Mouse (Mus musculus): ENCODE measurements at regions not wholly inside any gene's neighbourhood (a gene's known extent, or its start where the extent isn't known, plus 50 kb on each side); places are given as distances from the start of the nearest gene placed in this dataset.

DNA sequence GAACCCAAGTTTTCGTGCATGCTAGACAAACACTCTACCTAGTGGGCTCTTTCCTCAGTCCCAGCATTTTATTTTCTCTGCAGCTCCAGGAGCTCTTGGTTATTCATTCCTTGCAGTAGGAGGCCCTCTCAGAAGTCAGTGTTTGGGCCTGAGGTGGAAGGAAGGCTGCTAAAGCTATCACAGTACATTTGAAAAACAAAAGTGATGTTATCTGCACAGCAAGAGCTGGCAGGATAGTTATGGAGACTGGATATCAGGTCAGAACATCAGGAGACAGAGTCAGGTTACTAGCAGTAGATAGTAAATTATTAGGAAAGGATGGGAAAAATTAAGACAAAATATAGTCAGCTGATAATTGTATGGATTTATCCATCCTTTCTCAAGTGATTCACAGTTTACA lies 152.2 kb downstream of the Mtx2 start:
- DNase-seq (ENCODE audit: low read depth, low spot score), result no peak

GRCm38 (mm10) chr2:74981856-74982255 lies 156.3 kb downstream of the Mtx2 start:
- no peak for DNase-seq (ENCODE audit: low read depth, low spot score)

DNA sequence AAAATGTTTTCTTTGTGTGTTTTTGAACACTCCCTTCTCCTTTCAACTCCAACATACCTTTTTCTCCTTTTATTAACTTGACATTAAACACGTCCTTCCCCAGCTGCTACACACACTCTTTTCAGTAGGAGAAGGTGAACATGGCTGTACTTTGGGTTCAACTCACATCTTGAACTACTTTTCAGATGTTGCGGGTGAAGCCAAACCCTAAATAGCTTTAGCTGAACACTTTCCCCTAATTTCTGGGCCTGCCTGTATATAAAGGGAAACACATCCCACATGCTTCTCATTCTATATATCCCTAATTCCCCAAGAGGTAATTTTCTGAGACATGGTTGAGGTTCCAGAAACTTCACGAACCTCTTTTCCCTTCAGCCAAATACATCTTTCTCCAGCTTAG lies 168.2 kb downstream of the Mtx2 start:
- DNase-seq (ENCODE audit: low read depth, low spot score), result no peak

GRCm38 (mm10) chr2:74994998-74995397 lies 169.4 kb downstream of the Mtx2 start:
- DNase-seq (ENCODE audit: low read depth, low spot score), result no peak

DNA sequence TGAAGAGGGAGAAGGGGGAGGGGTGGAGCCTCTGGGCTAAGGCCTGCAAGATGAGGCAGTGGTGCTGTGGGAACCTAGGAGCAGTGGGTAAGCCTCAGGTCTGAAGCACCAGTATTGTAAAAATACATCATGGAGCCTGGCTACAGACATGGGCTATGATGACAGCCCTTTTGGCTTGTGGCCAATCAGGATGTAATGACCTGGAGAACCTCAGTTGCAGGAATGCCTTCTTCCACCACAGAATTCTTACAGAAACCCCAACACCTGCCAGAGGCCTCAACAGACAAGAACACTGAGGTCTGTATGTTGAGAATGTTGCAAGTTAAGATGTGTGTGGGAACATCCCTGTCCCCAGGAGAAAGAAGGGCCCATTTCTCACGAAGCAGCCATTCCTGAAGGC lies 172.1 kb downstream of the Mtx2 start:
- no peak for DNase-seq (ENCODE audit: low read depth, low spot score)

GRCm38 (mm10) chr2:75000368-75000796 lies 174.8 kb downstream of the Mtx2 start:
- DNase-seq (ENCODE audit: low read depth, low spot score), result no peak

- DNase-seq (ENCODE audit: low read depth, low spot score), result no peak
These were observed 177.0 kb downstream of the Mtx2 start for GRCm38 (mm10) chr2:75002562-75002961.

DNA sequence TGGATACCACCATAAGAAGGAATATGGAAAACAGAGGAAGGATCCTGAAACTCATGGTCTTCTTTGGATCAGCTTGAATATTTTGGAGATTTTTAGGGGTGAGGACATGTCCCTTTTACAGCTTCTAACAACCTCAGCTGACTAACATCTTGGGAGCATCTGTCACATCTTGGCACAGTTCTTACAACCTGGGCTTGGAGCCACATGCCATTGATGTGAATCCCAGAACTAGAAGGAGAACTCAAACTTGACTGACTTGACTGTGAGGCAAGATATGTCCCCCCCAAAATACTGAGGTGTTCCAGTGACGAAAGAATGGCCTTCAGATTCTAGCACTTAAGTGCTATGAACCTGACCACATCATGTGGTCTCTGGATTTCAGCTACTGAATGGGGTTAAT lies 182.5 kb downstream of the Mtx2 start:
- DNase-seq (ENCODE audit: low read depth, low spot score), result no peak

- DNase-seq (ENCODE audit: low read depth, low spot score), result no peak
These were observed 185.0 kb downstream of the Mtx2 start for GRCm38 (mm10) chr2:75010647-75011046.

DNA sequence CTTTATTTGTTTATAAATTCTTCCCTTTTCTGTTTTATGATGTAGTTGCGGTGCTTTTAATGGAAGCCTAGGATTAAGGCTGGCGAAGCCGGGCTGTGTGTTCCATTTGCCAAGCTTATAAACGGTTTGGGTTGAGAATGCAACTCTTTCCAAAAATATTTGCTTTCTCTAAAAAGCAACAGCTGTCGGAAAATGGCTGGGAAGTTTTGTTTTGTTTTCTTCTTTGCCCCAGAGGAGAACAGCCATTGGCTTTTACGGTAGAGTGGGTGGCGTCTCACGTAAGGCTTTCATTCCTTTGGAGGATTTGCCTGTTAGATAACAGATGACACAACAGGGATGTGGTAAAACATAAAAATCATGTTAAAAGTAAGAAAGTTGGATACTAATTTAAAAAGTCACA lies 186.4 kb downstream of the Mtx2 start:
- DNase-seq (ENCODE audit: low read depth, low spot score), result peak; percentile 20

DNA sequence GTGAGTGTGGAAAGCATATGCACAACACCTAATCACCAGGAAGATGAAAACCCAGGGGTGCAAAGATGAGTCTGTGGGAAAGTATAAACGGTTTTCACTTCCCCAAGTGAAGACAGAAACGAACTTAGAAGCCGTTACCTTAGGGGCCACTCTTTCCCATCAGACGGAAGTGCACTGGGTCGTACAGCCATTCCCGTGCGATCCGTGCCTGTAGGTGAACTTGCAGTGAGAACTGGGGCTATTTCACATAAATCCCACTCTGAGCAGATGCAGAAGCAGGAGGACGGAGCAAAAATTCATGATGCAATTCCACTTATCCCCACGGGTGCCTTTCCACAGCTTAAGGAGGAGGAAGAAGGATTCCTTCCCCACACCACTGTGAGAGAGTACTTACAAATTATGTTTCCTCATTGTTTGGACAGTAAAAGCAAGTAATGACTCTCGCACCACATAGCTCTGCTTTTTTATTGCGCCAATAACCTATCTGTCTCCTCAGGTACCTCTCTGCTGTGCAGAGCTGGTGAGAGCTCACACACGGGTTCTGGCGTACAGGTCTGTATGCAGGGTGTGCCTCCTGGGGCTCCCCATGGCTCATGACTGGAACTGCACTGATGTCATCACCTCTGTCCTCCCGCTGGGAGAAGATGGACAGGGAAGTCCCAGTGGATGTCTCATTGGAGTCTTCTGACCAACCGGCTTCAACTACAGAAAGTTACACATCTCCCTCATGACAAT lies 189.6 kb downstream of the Mtx2 start:
- DNase-seq (ENCODE audit: low read depth, low spot score), result no peak

DNA sequence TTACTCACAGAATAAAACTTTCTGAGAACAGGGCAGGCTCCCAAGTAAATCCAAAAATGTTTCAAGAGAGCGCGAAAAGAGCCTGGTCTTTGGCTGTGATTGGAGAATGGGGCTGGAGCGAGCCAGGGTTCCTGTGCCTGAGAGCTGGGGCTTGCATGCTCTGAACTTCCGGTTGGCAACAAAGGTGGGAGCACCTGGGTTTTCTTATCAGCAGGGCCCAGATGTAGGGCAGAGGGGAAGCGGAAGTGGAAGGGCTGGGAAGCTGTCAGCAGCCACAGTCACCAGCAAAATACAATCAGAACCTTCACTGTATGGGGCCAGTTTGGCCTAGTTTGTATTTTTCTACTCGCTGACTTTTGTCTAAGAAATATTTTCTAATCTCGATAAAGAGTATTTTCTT lies 193.9 kb downstream of the Mtx2 start:
- DNase-seq (ENCODE audit: low read depth, low spot score), result no peak

DNA sequence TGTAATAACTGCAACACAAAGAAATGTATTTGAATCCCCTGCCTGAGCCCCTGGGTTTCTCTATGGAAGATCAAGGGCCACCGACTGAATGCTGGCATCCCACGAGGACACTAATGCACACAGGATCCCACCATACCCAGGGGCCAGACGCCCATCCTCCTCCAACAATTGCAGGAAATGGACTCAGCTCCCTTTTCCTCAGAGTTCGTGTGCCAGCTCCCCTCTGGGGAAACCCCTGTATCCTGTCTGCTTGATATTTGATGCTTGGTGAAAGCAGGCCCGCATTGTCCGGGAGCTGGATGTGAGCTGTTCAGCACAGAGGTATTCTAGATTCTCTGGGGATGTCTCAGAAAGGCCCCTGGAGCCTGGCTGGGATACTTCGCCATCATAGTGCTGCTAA lies 196.0 kb downstream of the Mtx2 start:
- no peak for DNase-seq (ENCODE audit: low read depth, low spot score)

- no peak for DNase-seq (ENCODE audit: low read depth, low spot score)
These were observed 202.5 kb downstream of the Mtx2 start for GRCm38 (mm10) chr2:75028151-75028550.

- peak; percentile 20 for DNase-seq (ENCODE audit: low read depth, low spot score)
These were observed 203.6 kb downstream of the Mtx2 start for GRCm38 (mm10) chr2:75029089-75029693.

- DNase-seq (ENCODE audit: low read depth, low spot score), result no peak
These were observed 209.1 kb downstream of the Mtx2 start for GRCm38 (mm10) chr2:75034708-75035107.

DNA sequence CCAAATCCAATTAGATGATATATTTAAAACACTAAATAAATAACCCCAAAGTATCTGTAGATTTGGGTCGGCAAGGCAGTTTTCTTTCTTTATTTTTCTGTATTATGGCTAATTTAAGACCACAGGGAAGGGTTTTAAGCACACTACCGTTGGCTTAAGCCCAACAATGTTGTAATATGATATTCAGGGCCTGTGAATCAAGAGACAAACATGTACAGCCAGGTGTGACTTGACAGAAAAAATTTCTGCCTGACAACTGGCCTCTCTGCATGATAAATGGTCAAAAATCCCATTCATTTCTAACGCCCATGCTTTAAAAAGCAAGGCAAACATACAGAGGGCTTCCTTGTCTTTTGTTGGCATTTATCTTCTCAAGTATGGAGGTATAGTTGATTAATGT lies 213.5 kb downstream of the Mtx2 start:
- DNase-seq (ENCODE audit: low read depth, low spot score), result no peak

- no peak for DNase-seq (ENCODE audit: low read depth, low spot score)
These were observed 221.3 kb downstream of the Mtx2 start for GRCm38 (mm10) chr2:75046892-75047291.

DNA sequence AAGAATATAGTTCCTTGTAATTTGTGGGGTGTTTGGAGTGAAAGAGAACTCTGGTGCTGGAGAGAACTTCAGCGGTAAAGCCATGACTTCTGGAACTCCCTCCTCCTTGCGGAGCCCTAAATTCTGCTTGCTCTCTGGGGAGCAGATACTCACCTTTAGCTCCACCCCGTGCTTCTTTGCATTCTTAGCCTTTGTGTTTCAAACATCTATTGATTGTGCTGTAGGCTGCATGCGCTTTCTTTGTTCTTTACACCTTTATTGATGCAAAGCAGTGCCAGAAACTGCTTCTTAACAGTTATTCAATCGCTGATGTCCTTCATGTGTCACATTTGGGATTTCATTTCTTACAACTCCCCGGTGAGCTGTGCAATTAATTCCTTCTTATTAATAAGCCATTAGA lies 222.5 kb downstream of the Mtx2 start:
- no peak for DNase-seq (ENCODE audit: low read depth, low spot score)

DNA sequence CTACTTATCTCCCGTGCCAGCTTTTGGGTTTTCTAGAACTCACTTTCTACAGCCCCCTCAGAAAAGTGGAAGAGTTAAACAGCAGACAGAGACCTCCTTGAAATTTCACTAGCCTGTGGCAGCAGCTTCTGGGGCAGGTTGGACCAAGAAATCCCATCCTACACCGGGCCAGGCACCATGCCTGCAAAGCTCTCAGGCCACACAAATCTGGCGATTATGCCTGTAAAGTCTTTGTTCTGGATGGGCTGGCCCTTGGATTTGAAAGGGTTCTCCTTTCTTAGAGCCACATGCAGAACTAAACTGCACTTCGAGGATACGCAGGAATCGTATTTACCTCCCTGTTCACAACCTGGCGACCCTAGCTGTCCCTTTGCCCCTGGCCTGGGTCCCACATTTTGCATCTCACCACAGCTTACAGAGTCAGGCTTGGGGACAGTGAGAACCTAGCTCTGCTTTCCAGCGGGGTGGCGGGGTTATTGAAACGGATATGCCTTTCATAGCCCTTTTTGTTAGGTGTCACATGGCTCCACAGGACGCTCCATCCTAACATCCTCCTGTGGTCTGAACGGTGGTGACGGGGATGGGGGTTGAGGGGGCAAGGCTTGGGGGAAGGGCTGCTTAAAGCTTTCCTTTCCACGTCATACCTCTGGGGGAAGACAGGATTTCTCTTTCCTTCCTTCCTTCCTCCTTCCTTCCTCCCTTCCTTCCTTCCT lies 229.0 kb downstream of the Mtx2 start:
- DNase-seq (ENCODE audit: low read depth, low spot score), result peak; percentile 11

- peak; percentile 68 for DNase-seq (ENCODE audit: low read depth, low spot score)
These were observed 229.6 kb downstream of the Mtx2 start for GRCm38 (mm10) chr2:75055187-75055543.

GRCm38 (mm10) chr2:75061009-75061408 lies 235.4 kb downstream of the Mtx2 start:
- peak; percentile 27 for DNase-seq (ENCODE audit: low read depth, low spot score)

Measured in brain, adult 2 months (tissue).